Mouse (Mus musculus) 3134 (cell line): ENCODE data around the gene Fzd7.

Experiments used
- DNase-seq: peaks from one replicate; pipeline ENCODE4 v3.0.0-alpha.2; 2011; ENCODE audit warnings: low spot score; ENCODE audit not compliant: insufficient read length; ENCODE audit errors: extremely low read depth

Gene Fzd7

DNA sequence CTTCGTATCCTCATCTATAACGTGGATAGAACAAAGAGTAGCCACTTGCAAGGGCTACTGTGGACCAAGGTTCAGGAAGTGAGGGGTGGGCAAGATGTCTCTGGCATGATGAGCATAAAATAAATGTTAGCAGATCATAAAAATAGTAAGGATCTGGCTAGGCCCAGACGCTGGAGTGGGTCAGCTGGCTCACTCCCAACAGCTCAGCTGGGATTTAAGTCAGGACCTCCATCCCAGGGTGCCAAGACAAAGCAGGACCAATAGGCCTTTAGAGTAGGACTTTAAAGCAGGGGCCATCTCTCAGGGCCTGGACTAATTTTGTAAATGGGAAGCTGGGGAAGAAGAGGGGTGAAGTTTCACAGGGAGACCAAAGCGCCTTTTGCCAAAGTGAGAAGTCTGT, 11.5 kb upstream of the Fzd7 start:
- no peak for DNase-seq

DNA sequence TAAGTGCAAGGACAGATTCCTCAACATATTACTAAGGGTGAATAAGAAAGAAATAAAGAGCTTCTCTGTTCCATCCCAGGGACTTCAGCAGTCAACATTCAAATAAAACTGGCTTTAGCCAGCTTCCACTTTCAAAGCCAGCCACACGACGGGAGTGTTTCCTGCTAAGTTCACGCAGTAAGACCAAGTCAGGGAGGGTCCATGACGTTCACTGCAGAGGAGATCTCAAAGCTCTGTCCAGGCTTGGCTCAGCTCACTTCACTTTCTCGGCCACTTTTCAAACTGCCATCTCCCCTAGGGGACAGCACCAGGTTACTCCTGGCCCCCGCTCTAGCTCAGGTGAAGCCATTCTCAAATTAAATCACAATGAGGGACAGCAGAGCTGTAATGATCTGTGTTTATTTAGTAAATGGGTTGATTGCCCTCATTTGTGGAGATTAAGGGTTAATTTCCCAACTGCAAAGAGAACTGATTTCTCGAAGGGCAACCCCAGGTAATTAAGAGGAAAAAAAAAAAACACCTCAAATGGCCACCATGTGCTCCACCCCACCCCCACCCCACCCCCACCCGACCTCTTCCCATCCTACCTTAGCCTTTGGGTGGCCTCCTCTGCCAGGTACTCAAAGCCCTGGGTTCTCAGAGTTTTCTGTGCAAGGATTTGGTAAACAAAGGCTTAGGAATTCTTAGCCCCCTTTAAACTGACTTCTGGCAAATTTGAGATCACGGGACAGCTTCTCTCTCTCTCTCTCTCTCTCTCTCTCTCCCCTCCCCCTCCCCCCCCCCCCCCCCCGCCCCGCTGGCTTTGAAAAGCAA, 9.7 kb upstream of the Fzd7 start:
- DNase-seq, result no peak

DNA sequence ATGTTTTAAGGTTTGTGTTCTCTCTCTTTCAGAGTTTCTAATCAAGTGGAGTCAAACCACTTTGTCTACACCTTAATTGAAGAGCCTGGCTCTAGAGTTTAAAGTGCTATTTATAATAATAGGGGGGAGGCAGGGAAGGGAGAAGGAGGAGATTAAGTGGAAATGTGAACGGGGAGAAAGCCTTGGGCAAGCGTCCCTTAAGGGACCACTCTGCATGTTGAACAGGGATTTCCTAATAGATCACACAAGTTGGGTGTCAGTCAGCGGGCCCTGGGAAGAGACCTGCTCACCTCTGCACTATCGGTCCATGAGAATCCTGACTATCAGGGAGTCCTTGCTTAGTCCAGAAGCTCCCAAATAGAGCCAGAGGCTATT, 9.1 kb upstream of the Fzd7 start:
- DNase-seq, result no peak

DNA sequence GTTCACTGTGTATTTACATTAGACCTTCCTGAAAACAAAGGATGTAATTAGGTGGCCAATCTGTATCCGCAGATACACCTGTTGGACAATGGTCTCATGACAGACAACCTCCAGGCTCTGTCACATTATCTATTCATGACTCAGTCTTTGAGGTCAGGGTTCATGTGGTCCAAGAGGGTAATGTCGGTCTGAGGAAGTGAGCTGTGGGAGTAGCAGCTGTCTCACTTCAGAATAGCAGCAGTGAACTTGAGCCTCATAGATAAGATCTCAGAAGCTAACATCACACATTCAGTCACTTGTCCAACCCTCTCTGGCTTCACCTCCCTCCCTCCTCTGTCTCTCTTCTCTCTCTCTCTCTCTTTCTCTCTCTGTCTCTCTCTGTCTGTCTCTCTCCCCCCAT, 6.6 kb upstream of the Fzd7 start:
- no peak for DNase-seq

DNA sequence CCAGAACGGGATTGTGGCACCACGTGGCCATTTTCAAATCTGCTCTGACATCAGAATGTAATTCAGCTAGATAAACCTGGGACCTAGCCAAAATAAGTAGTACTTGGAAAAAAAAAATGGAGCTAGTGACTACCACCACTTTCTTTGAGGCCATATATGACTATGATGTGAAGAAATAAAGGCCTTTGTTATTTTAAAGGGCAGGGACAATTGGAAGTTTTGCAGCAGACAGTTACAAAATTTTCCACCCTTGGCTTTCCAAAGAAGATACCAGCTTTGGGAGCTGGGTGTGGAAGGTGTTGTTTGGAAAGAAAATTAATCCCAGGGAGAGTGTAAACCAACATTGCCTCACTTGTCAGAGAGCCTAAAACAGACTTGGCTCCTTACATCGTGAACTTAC, 3.3 kb upstream of the Fzd7 start:
- DNase-seq, result no peak

DNA sequence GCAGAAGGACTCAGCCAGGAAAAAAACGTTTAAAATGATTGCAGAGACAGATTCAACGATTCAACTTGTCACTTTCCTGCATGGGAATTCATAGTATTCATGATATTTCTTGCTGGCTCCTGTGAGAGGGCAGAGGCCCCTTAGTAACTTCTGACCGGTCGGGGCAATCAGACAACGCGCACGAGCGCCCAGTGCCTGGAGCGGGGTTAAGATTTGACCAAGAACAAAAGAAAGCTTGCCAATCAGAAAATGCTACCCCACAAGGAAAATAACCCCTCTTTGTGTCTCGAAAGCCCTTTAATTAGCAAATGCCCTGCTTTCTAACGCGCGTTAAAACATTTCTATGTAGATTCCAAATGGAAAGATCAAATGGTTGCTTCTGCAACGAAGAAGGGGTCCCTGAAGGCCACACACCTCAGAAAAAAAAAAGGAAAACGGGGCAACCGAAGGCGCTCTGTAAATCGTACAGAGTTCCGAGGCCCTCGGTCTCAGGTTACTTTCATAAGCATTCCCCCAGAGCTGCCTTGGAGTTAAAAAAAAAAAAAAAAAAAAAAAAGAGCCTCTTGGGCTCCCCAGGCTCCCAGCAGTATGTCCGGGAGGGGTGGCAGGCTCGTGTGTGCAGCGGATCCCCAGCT, 1.3 kb upstream of the Fzd7 start:
- DNase-seq, result no peak

DNA sequence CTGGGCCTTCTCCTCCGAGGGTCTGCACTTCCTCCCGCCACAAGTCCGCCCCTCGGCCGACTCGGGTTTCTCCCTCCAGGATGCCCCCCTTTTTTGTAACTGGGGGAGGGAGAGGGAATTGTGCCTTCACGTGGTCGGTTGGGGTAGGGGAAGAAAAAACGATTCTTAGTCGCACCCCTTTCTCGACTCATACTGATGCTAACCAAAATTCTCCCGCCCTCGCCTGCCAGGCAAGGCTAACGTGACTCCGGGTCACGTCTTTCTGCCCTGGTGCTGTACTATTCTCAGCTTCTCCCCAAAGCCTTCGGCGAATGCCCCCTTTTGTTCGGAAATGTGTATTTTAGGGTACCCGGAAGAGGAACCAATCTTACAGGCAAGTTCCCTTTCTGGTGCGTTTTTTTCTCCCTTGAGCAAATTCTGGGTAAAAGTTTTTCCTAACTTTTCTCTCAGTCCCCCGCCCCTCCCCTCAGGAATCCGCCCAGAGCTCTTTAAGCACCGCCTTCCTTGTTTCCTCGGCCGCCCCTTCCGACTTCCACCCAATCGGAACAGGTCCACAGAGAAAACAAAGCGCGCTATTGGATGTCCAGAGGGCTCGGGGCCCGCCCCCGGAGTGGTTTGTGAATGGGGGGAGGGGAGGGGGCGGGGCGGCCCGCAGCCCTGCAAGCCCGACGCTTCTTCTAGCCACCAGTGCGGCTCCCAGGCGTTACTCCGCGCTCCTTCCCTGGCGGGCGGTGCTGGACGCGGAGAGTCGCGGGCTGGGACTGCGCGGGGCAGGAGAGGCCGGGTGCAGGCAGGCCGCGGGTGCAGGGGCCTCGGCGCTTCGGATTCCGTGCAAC, 550 bp upstream of the Fzd7 start:
- DNase-seq, result peak; percentile 98

DNA sequence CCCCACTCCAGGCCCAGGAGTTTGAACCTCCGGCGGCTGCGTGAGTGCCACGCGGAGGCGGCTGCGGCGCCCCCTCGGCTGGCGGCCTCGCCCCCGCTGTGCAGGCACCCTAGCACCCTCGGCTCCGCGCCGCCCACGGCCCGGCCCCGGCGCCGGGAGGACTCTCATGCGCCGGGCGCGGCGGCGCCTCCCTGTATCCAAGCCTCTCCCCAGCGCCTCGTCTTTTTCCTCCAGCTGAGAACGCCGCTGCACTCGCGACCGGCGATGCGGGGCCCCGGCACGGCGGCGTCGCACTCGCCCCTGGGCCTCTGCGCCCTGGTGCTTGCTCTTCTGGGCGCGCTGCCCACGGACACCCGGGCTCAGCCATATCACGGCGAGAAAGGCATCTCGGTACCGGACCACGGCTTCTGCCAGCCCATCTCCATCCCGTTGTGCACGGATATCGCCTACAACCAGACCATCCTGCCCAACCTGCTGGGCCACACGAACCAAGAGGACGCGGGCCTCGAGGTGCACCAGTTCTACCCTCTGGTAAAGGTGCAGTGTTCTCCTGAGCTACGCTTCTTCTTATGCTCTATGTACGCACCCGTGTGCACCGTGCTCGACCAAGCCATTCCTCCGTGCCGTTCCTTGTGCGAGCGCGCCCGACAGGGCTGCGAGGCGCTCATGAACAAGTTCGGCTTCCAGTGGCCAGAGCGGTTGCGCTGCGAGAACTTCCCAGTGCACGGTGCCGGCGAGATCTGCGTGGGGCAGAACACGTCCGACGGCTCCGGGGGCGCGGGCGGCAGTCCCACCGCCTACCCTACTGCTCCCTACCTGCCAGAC, 684 bp downstream of the Fzd7 start:
- DNase-seq, result peak; percentile 61

DNA sequence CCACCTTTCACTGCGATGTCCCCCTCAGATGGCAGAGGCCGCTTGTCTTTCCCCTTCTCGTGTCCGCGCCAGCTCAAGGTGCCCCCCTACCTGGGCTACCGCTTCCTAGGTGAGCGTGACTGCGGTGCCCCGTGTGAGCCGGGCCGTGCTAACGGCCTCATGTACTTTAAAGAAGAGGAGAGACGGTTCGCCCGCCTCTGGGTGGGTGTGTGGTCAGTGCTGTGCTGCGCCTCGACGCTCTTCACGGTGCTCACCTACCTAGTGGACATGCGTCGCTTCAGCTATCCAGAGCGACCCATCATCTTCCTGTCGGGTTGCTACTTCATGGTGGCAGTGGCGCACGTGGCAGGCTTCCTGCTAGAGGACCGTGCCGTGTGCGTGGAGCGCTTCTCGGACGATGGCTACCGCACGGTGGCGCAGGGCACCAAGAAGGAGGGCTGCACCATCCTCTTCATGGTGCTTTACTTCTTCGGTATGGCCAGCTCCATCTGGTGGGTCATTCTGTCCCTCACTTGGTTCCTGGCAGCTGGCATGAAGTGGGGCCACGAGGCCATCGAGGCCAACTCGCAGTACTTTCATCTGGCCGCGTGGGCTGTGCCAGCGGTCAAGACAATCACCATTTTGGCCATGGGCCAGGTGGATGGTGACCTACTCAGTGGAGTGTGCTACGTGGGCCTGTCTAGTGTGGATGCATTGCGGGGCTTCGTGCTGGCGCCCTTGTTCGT, 1.5 kb downstream of the Fzd7 start:
- DNase-seq, result peak; percentile 26

DNA sequence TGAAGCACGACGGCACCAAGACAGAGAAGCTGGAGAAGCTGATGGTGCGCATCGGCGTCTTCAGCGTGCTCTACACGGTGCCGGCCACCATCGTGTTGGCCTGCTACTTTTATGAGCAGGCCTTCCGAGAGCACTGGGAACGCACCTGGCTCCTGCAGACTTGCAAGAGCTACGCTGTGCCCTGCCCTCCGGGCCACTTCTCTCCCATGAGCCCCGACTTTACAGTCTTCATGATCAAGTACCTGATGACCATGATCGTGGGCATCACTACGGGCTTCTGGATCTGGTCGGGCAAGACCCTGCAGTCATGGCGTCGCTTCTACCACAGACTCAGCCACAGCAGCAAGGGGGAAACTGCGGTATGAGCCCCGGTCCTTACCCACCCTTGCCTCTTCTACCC, 2.1 kb downstream of the Fzd7 start:
- no peak for DNase-seq

DNA sequence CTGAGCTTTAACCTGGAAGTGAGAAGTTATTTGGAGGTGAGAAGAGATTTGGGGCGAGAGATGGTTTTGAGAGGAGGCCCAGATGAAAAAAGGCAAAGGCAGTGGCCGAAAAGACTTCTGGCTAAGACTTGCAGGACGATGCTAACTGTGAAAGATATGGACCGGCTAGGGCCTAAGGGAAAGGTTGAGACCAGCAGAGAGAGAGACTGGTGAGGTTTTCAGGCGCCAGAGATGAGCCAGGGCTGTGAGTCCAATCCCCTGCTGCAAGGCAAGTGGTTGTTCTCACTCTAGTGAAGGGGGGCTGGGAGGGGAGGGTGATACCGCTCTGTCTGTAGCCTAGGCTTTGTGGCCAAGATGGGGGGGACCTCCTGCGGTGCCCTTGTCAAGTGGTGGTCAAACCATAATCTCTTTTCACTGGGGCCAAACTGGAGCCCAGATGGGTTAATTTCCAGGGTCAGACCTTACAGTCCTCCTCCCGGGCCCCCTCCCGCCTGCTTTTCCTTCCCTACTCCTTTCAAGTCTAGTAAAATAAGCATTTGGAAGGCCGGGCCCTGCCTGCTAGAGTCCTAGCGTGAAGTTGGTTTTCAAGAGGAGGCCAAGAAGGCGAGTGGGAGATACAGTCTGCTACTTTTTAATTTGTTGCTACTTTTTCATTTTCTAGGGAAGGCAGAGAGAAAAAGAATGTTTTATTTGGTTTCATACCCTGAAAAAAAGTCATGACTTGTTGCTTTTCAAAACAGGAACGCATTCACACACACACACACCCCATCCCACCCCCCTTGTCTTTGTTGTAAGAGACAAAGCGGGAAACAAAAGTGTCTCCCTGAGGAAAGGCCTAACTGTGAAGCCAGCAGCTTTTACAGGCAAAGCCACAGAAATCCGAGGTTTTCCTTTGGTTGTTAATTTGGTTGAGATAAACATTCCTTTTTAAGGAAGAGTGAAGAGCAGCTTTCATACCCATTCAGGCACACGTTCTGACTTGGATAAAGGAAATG, 2.9 kb downstream of the Fzd7 start:
- DNase-seq, result no peak

DNA sequence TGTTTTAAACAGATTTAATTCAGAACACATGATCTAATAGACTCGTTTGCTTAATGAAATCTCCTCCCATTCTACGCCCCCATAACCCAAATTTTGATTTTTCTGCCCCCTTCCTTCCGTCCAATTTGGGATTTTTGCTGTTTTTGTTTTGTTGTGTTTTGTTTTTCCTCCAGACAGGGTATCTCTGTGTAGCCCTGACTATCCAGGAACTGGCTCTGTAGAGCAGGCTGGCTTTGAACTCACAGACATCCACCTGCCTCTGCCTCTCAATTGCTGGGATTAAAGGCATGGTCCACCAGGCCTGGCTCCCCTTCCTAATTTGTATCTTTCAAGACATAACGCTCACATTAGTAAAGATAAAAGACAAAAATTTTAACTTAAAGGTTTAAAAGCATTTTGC, 3.6 kb downstream of the Fzd7 start:
- DNase-seq, result no peak

DNA sequence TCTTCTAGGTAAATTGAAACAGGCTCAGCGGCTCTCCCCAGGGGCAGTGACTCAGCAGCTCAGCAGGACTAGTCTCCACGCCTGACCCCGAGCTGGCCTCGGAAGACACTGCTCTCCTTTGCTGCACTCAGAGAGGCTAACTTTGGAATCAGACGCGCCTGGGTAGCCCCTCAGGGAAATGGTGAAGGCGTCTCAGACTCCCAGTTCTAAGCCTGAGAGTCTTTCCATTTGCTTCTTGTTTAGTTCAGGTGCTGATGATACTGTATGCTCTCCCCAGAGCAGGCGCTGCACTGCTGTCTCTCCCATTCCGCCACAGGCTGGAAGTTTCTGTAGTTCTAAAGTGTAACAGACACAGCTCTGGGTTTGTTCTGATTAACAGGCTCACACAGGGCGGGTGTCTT, 5.4 kb downstream of the Fzd7 start:
- DNase-seq, result peak; percentile 53

DNA sequence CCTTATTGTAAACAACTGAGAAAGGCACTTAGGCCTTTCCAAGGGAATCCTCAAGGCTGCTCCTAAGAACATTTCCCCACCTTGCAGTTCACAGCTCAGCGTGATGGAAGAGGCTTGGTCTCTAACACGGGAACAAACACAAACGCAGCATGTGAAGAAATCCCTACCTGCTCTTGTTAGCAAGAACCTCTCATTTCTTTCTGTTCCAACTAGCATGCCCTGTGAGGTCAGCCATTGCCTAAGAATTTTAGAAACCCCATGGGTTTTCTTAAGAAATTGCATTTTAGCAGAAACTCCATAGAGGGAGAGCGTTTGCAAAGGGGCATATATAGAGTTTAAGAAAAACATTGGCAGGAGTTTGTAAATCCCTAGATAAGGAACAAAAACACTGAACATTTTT, 6.3 kb downstream of the Fzd7 start:
- no peak for DNase-seq

DNA sequence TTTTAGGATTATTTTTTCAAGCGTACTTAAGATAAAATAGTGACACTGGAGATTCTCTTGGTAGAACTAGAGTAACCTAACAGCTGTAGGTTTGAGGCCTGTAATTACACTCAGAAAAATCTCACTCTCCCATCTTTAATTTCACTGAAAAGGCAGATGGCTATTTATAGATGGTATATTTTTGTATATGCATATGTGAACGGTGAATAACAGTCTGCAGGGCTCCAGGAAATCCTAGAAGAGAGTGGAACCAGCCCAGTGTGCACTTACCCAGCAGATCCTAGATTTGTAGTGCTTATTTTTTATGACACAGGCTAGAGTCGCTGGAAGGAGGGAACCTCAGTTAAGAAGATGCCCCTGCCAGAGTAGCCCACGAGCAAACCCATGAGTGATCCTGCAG, 6.8 kb downstream of the Fzd7 start:
- DNase-seq, result no peak

DNA sequence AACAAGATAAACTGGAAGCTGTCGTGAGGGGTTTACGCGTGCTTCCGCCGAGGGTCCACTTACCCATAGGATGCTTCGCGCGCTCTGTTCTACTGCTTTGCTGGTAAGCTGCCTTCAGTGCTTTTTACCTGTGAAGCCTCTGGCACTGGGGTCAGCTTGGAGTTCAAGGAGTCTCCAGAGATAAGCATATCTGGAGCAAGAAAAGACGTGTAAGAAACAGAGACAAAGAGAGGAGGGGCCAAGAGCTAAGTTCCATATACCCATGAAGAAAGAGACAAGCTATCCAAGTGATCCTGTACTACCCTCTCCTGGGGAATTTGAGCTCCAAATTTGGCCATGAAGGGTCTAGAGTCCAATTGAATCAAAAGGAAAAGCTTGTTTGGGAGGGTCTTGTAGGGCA, 9.3 kb downstream of the Fzd7 start:
- DNase-seq, result no peak

DNA sequence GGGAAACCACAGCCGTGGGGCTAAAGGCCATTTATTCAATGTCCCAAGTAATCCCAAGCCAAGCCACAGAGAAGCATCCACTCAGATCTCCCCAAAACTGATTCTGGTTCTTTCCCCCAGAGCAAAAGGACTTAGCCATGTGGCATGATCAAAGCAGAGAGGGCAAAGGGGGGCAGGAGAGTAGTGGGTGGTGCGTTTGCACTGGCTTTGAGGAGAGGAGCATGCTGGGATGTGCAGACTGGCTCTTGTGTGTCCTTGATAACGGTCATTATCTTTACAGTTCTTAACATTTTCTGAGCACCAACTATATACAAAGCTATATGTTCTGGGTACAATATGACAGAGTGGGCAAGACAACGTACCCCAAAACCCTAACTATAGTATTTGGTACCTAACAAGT, 10.2 kb downstream of the Fzd7 start:
- no peak for DNase-seq

DNA sequence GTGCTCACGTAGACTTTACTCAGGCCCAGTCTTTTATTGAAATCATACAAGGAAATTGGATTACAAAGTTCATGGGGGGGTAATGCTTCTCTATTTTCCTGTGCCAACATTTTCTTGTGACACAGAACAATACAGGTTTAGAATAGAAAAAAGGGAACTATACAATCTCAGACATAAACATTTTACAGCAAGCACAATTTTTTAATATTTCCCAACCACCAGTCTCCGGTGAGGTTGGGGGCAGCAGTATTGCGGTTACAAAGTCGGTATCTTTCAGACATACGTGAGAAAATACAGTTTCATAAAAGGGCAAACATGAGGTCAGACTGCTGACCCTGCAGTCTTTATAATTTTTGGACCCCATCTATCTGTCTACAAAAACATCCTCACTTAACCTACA, 13.7 kb downstream of the Fzd7 start:
- no peak for DNase-seq
